Mouse (Mus musculus): ENCODE measurements at regions not wholly inside any gene's neighbourhood (a gene's known extent, or its start where the extent isn't known, plus 50 kb on each side); places are given as distances from the start of the nearest gene placed in this dataset.

DNA sequence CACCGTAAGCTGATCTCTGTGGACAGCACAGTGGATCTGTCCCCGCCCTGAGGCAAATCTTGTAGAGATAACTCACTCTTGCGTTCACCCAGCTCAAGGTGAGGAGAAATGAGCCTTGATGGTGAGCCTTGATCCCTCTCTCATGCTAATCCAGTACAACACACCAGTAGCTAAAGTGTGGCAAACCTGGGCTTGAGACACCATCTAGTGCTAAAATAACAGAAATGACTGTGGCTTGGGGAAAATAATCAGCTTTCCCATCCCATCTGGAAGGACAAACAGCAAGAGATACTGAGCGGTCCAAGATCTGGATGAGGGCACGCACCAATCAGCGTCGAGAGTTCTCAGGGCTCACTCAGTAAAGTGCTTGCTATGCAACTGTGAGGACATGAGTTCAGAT is 50.9 kb upstream of the Cbln4 start:
- Histone ChIP-seq H3K36me3 (no peaks in the 10 kb centered on the region), H3K27me3 (ENCODE audit: low read depth, poor library complexity, severe bottlenecking) (no peaks in the 10 kb centered on the region), H3K9me3 (replicated peaks) (no peaks in the 10 kb centered on the region), H3K4me3 (no peak overlapping the region), H3K27ac (replicated peaks) (no peak overlapping the region), H3K4me1 (no peaks in the 10 kb centered on the region)
- DNase-seq (ENCODE audit: low spot score) = no peak
- 90% methylated on average over 7 of the region's 7 CpGs for WGBS

DNA sequence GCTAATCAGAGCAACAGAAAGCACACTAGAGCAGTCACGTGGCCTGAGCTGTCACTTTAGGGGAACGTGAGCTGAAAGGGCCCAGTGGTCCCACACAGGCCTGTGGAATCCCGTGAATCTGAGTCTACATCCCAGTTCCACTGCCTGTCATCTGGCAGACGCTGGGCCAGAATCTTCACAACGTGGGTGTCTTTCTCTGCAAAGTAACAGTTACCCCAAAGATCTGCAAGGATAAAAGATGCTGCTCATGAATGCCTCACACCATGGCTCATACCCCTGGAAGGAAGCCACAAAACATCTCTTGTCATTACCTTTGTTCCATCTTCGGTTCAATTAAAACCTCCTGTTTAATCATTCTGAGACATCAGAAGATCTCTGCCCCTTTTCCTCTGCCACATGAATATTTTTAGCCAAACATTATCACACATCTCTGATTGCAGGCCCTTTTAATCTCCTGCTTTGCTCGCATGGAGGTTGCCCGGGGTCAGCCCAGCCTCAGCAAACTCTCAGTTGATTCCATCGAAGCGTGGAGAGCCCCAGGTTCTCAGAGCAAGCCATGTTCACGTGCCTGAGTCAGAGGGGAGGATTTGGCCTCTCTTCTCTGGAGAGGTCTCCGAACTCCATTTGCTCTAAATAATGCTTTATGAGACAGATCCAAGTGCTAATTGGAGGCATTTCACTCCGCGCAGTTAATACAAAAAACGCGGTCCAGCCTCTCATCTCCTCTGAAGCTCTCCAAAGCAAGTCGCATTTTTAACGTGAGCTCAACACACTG is 60.8 kb upstream of the Cbln4 start:
- Histone ChIP-seq H3K27me3 (ENCODE audit: low read depth, poor library complexity, severe bottlenecking) (no peaks in the 10 kb centered on the region), H3K9me3 (replicated peaks) (no peaks in the 10 kb centered on the region), H3K36me3 (no peaks in the 10 kb centered on the region), H3K4me3 (no peak overlapping the region), H3K4me1 (peaks cover 29% of the 10 kb centered on the region), H3K27ac (replicated peaks) (no peak overlapping the region; the same call in 1 of the 2 replicates)
- no peak for DNase-seq (ENCODE audit: low spot score)
- WGBS = 64% methylated on average over 18 of the region's 18 CpGs

DNA sequence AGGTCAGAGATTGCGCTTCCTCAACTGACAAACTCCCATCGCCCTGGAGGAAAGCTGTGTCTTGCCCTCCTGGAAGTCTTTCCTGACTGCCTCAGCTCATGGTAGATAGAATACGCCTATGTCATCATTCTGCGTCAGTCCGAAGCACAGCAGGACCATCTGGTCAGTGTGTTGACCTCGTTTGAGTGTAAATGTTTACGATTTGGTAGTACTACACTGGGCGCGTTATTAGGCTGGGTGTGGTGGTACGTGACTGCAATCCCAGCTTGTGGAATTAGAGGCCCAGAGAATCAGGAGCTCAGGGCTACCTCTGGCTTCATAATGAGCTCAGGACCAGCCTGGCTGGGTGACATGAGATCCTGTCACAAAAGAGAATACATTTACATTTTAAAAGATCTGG is 62.0 kb upstream of the Cbln4 start:
- Histone ChIP-seq H3K9me3 (replicated peaks) (no peaks in the 10 kb centered on the region), H3K36me3 (no peaks in the 10 kb centered on the region), H3K27me3 (ENCODE audit: low read depth, poor library complexity, severe bottlenecking) (no peaks in the 10 kb centered on the region), H3K4me3 (no peak overlapping the region), H3K27ac (replicated peaks) (peak overlapping the region; percentile 47), H3K4me1 (peaks cover 29% of the 10 kb centered on the region)
- peak; percentile 24 for DNase-seq (ENCODE audit: low spot score)
- 73% methylated on average over 10 of the region's 10 CpGs for WGBS

DNA sequence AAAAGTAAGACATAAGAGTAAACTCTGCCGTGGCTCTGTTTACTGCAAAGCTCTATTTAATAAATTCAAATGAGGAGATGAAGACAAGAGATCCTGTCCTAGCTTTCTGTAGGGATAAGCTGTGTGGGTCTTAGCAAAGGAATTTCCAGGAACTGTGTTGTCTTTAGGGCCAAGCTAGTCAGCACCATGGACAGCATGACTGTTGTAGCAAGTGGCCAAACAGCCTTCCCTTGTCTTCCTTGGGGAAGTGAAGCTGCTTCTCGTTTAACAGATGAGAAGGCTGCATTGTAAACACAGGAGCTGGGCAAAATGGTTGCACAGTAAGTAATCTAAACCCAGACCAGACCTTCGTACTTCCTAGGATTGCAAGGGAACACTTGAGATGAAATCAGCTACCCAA is 67.4 kb upstream of the Cbln4 start:
- peak; percentile 29 for DNase-seq (ENCODE audit: low spot score)
- Histone ChIP-seq H3K27me3 (ENCODE audit: low read depth, poor library complexity, severe bottlenecking) (no peaks in the 10 kb centered on the region), H3K9me3 (replicated peaks) (no peaks in the 10 kb centered on the region), H3K4me1 (peaks cover 9% of the 10 kb centered on the region), H3K4me3 (no peak overlapping the region), H3K36me3 (no peaks in the 10 kb centered on the region), H3K27ac (replicated peaks) (no peak overlapping the region)
- 49% methylated on average over 3 of the region's 3 CpGs for WGBS

DNA sequence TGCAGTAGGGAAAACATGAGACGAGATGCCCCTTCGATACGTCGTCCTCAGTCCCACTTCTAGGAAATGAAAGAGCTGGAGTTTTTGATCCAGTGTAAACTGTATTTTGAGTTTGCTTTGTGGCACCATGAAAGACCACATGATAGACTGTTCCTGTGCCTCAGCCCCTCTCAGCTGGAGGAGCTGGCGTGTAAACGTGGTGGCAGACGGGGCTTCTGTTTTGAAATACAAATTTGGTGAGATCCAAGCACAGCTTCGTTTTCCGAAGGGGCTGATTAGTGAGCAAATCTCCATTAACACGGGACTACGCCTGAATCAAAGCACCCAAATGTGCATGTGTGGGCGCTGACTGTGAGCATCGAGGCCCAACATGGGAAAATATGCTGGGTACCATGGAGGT is 70.4 kb upstream of the Cbln4 start:
- Histone ChIP-seq H3K4me3 (no peak overlapping the region), H3K27ac (replicated peaks) (no peak overlapping the region), H3K4me1 (peaks cover 15% of the 10 kb centered on the region), H3K27me3 (ENCODE audit: low read depth, poor library complexity, severe bottlenecking) (no peaks in the 10 kb centered on the region), H3K36me3 (no peaks in the 10 kb centered on the region), H3K9me3 (replicated peaks) (no peaks in the 10 kb centered on the region)
- DNase-seq (ENCODE audit: low spot score) = no peak
- 91% methylated on average over 13 of the region's 13 CpGs for WGBS

DNA sequence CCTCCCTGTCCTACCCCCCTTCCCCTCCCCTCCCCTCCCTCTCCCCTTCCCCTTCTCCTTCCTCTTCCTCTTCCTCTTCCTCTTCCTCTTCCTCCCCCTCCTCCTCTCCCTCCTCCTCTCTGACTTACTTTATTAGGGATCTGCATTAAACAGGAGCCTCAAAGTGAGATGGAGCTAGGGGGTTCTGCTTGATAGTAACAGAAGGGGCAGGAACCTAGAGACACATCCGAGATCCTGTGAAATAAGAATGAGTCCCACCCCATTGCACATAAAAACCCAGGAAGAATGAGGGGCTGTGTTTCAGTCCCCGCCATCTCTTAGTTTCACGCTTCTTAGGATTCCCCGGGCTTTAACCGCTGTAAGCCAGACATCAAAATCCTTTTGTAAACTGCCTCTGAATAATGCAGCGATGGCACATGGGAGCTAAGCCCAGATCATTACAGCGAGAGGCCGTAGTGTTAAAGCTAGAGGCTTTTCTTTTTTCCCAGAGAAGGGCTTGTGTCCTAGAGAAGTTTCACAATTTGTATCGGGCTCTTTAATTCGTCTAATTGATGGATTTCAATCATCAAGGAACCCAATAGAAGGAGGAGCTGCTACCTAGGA is 72.4 kb upstream of the Cbln4 start:
- H3K36me3 ChIP-seq = no peaks in the 10 kb centered on the region
- H3K27ac ChIP-seq (replicated peaks) = peak overlapping the region; percentile 64
- no peaks in the 10 kb centered on the region for H3K9me3 ChIP-seq (replicated peaks)
- DNase-seq (ENCODE audit: low spot score) = no peak
- H3K4me1 ChIP-seq = peaks cover 15% of the 10 kb centered on the region
- H3K27me3 ChIP-seq (ENCODE audit: low read depth, poor library complexity, severe bottlenecking) = no peaks in the 10 kb centered on the region
- 36% methylated on average over 10 of the region's 10 CpGs for WGBS
- H3K4me3 ChIP-seq = peak overlapping the region; percentile 8; the same call in 1 of the 2 replicates

DNA sequence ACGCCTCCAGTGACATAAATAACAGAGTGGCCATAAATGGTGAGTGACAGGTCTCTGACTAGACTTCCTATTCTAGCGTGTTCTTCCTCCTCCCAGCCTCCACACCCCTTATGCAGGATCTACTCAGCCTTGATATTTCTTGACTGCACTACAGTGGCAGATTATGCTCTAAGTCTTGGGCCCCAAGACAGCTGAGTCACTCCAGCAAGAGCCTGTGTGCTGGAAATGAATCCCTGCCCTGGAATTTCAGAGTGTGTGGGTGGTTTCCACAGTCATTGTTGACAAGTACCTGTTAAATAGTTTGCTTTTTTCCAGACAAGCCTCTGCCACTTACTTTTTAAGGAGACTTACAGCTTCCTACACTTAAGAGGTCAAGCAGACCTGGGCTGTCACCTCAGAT is 84.3 kb upstream of the Cbln4 start:
- Histone ChIP-seq H3K4me1 (no peaks in the 10 kb centered on the region), H3K36me3 (no peaks in the 10 kb centered on the region), H3K27me3 (ENCODE audit: low read depth, poor library complexity, severe bottlenecking) (no peaks in the 10 kb centered on the region), H3K9me3 (replicated peaks) (0 out of 2 replicates have a peak, but pooled peaks cover 3% of the 10 kb centered on the region), H3K27ac (replicated peaks) (no peak overlapping the region), H3K4me3 (no peak overlapping the region)
- no peak for DNase-seq (ENCODE audit: low spot score)
- WGBS = 73% methylated on average over 2 of the region's 2 CpGs

DNA sequence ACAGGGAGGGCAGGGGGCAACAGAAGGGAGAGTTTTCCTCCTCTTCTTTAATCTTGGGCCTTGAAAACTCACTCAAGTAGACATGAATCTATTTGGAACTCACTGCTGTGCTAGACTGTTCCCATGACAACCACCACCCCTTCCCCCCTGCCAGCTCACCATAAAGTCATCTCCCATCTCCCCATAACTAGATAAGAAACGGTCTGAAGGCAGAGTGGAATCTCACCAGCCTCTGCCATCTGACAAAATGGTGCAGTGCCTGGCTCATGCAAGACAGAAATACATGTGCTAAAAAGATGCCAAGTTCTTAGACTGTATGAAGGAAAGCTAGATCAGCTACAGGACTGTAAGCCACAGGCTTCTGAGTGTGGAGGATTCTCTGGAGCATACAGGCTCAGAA is 88.0 kb upstream of the Cbln4 start:
- H3K27ac ChIP-seq (replicated peaks) = no peak overlapping the region
- no peak for DNase-seq (ENCODE audit: low spot score)
- no peak overlapping the region for H3K4me3 ChIP-seq
- H3K9me3 ChIP-seq (replicated peaks) = no peaks in the 10 kb centered on the region
- no peaks in the 10 kb centered on the region for H3K4me1 ChIP-seq
- no peaks in the 10 kb centered on the region for H3K36me3 ChIP-seq
- WGBS = 38% methylated on average over 1 of the region's 1 CpGs
- no peaks in the 10 kb centered on the region for H3K27me3 ChIP-seq (ENCODE audit: low read depth, poor library complexity, severe bottlenecking)

DNA sequence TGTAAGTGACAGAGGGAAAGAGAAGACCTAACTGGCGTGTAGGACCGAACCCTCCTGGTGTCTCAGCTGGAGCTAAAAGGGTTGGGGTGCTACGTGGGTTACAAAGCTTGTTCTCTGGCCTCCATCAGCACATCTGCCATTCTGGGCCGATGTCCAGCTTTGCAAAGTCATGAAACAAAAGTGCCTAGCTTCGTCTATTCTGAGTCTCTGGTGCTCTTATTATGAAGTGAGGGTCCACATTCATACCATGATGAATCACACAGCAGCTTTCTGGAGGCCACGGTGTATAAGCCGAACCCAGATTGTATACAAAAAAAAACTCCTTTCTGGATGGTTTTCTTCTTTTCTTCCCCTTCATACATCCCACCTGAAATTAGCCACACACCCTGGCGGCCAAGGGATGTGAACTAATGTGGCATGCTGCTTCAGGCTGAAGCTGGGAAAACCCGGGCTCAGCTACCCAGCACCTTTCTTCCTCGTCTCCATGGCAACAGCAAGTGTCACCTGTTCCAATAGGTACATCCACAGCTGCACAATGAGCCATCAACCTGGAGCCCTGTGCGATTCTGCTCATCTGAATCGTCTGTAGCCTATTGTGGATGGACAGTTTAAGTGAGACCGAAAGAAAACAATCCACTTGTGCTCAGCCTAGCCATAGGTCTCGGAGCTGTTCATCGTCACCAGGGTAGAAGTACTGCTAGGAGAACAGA is 89.5 kb upstream of the Cbln4 start:
- Histone ChIP-seq H3K4me1 (no peaks in the 10 kb centered on the region), H3K27me3 (ENCODE audit: low read depth, poor library complexity, severe bottlenecking) (no peaks in the 10 kb centered on the region), H3K36me3 (no peaks in the 10 kb centered on the region), H3K27ac (replicated peaks) (no peak overlapping the region), H3K4me3 (no peak overlapping the region), H3K9me3 (replicated peaks) (no peaks in the 10 kb centered on the region)
- DNase-seq (ENCODE audit: low spot score) = no peak
- 86% methylated on average over 15 of the region's 15 CpGs for WGBS

DNA sequence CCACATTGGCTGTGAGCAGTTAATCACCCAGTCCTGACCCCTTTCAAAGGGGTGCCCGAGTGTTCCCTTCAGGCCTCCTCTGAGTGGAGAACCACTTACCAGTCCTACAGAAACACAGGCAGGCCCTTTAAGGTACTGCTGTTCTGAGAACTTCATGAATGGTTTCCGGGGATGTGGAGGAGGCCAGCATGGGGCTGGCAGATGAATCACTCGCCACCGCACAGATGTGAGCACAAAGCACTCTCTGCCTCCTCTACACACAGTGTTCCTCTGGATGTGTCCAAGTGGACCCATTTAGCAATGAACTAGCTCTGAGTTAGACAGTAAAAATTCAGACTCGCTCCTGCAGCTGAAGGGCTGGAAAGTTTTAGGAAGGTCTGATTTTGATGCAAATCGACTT is 96.8 kb upstream of the Cbln4 start:
- 47% methylated on average over 6 of the region's 6 CpGs for WGBS
- Histone ChIP-seq H3K27me3 (ENCODE audit: low read depth, poor library complexity, severe bottlenecking) (no peaks in the 10 kb centered on the region), H3K36me3 (no peaks in the 10 kb centered on the region), H3K27ac (replicated peaks) (0 out of 2 replicates have a peak overlapping the region, but pooled peaks have one; percentile 46), H3K4me3 (no peak overlapping the region), H3K4me1 (peaks cover 14% of the 10 kb centered on the region), H3K9me3 (replicated peaks) (no peaks in the 10 kb centered on the region)
- DNase-seq (ENCODE audit: low spot score) = no peak

DNA sequence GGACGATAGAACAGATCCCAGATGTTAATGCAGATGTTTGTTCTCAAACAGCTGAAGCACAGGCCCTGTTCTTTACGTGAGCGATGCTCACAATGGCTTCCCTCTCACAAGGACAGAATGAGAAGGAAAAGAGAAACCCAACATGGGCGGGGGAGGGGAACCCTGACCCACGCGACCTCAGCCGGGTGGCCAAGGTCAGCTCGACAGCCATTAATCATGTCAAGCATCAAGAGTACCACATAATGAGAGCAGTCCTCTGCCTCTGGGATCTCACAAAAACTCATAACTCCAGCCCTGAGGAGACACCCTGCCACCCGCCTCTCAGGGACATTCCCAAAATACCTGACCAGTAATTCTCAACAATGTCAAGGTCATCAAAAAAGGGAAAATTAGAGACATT is 100.0 kb upstream of the Cbln4 start:
- DNase-seq (ENCODE audit: low spot score) = no peak
- H3K4me1 ChIP-seq = peaks cover 14% of the 10 kb centered on the region
- WGBS = 77% methylated on average over 9 of the region's 9 CpGs
- H3K9me3 ChIP-seq (replicated peaks) = no peaks in the 10 kb centered on the region
- H3K36me3 ChIP-seq = no peaks in the 10 kb centered on the region
- no peaks in the 10 kb centered on the region for H3K27me3 ChIP-seq (ENCODE audit: low read depth, poor library complexity, severe bottlenecking)
- H3K27ac ChIP-seq (replicated peaks) = no peak overlapping the region
- H3K4me3 ChIP-seq = no peak overlapping the region

DNA sequence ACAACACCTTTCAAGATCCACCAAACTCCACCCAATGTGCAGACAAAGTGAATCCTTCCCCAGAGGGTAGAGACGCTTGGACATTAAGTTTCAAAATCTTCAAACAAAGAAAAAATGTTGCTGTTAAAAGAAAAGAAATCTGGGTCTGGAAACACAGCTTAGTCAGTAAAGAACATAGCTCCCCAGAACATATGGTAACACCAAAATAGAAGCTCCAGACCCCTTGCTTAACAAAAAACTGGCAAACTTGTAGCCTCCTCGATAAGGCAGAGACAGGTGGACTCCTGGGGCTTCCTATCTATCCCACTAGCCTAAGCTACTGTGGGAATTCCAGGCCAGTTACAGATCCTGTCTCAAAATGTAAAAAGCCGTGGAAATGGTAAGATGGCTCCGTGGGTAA is 99.6 kb upstream of the Mc3r start:
- WGBS = 87% methylated on average over 4 of the region's 4 CpGs
- Histone ChIP-seq H3K27ac (replicated peaks) (no peak overlapping the region), H3K4me3 (no peak overlapping the region), H3K9me3 (replicated peaks) (peaks cover 9% of the 10 kb centered on the region; the same call in 1 of the 2 replicates), H3K4me1 (no peaks in the 10 kb centered on the region), H3K27me3 (ENCODE audit: low read depth, poor library complexity, severe bottlenecking) (no peaks in the 10 kb centered on the region), H3K36me3 (no peaks in the 10 kb centered on the region)
- DNase-seq (ENCODE audit: low spot score) = no peak

DNA sequence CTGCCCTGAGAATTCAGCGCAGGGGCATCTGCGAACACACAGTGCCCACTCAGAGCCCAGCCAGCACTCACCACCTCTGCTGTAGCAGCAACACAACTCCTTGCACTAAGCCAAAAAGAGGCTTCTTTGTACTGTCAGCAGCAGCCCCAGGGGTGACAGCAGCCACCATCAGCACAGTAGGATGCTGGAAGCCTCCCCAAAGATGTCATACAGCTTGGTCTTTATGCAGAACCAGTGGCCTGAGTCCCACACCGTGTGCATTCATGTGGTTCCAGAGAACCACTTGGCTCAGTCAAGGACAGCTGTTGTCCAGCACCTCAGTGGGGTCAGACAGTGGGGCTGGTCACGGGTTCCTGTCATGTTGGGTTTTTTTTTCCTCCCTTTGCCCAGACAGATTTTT is 98.6 kb upstream of the Mc3r start:
- H3K36me3 ChIP-seq = no peaks in the 10 kb centered on the region
- no peaks in the 10 kb centered on the region for H3K27me3 ChIP-seq (ENCODE audit: low read depth, poor library complexity, severe bottlenecking)
- no peak for DNase-seq (ENCODE audit: low spot score)
- H3K27ac ChIP-seq (replicated peaks) = no peak overlapping the region
- 77% methylated on average over 4 of the region's 4 CpGs for WGBS
- H3K4me1 ChIP-seq = no peaks in the 10 kb centered on the region
- H3K9me3 ChIP-seq (replicated peaks) = peaks cover 9% of the 10 kb centered on the region; the same call in 1 of the 2 replicates
- H3K4me3 ChIP-seq = no peak overlapping the region
